ENCODE assay signal across 8 mouse cellular contexts in the genomic region with DNA sequence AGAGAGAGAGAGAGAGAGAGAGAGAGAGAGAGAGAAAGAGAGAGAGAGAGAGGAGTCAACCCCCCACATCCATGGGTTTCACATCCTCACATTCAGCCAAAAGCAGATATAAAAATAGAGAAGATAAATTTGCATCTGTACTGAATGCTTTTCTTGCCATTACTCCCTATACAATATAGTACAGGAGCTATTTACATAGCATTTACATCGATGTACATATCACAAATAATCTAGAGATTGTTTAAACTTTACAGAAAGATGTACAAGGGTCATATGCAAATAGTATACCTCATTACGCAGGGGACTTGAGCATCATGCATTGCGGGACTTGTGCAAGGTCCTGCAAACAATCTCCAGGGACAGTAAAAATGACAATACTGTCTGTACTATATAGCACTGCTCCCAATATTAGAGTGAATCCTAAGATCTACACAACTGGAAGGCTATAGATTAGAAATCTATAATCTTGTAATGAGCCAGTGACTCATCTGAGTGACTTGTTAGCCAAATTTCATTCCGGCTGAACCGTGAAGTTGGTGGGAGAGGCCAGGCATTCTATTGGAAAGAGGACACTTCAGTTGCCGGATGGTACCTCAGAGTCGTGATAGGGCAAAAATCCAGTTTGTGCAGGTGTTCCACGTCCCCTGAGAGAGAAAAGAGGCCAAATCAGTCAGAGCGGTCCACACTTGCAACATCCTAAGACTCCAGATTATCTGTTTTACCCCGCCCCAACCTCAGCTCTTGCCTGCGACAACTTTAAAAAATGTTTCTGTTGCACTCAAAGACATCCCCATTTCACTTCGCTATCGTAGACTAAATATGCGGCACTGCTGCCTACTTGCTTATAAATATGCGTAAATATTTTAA. TPM values are rescaled to one million over a fixed set of nuclear protein-coding genes. Genes with fewer than 3 reads are reported as not detected.
DNase-seq lines count a peak whose midpoint lies in the region; ATAC-seq and TF ChIP-seq lines count a peak whose summit lies in the region.

No protein-coding gene starts in this region.

- no peak for TF ChIP-seq POLR2A in lung, adult 2 months (IDR thresholded peaks at IDR 0.05; ENCODE audit: borderline replicate concordance, extremely low read depth, low read depth, low read length)

- DNase-seq in lung, adult 2 months: peak; percentile 15
- DNase-seq in lung, postnatal 14 days: no peak
- DNase-seq in embryo, embryonic 10.5 days (ENCODE audit: low spot score): peak; percentile 23
- DNase-seq in midbrain, embryonic 10.5 days (ENCODE audit: low spot score): no peak
- DNase-seq in left cerebral cortex, postnatal 25 days (ENCODE audit: low spot score in 2 of 2): no peak
- DNase-seq in frontal cortex, postnatal 25 days (ENCODE audit: low spot score in 2 of 2): no peak
- DNase-seq in cerebellum, adult 8-10 months: no peak

- ATAC-seq in hindbrain, embryonic 13.5 days (ENCODE audit: low FRiP score): no peak

- H3K36me3 ChIP-seq in hindbrain, embryonic 13.5 days: no peaks in the 10 kb centered on the region
- H3K36me3 ChIP-seq in midbrain, embryonic 10.5 days: peaks cover 3% of the 10 kb centered on the region

- no peak for TF ChIP-seq CTCF in lung, adult 2 months (IDR thresholded peaks at IDR 0.05; ENCODE audit: insufficient read depth, low read length)

- no peaks in the 10 kb centered on the region for H3K9me3 ChIP-seq in hindbrain, embryonic 13.5 days
- no peaks in the 10 kb centered on the region for H3K9me3 ChIP-seq in midbrain, embryonic 10.5 days (replicated peaks)

- H3K4me3 ChIP-seq in lung, adult 2 months (replicated peaks; ENCODE audit: extremely low read depth, low read depth, low read length): no peak overlapping the region
- peak overlapping the region; percentile 53 for H3K4me3 ChIP-seq in hindbrain, embryonic 13.5 days
- peak overlapping the region; percentile 61 for H3K4me3 ChIP-seq in midbrain, embryonic 10.5 days

- H3K9ac ChIP-seq in hindbrain, embryonic 13.5 days: peak overlapping the region; percentile 86

- intact Hi-C loops in left cerebral cortex, postnatal 25 days (cut with DNase I): no loop called here

- no peak overlapping the region for H3K27ac ChIP-seq in hindbrain, embryonic 13.5 days
- H3K27ac ChIP-seq in midbrain, embryonic 10.5 days (replicated peaks): peak overlapping the region; percentile 97

- H3K27me3 ChIP-seq in hindbrain, embryonic 13.5 days: no peaks in the 10 kb centered on the region
- H3K27me3 ChIP-seq in midbrain, embryonic 10.5 days (ENCODE audit: low read depth, poor library complexity, severe bottlenecking): no peaks in the 10 kb centered on the region

- H3K4me2 ChIP-seq in hindbrain, embryonic 13.5 days: peak overlapping the region; percentile 74

- WGBS in lung, adult 2 months: 33% methylated on average over 15 of the region's 15 CpGs
- WGBS in hindbrain, embryonic 13.5 days: 54% methylated on average over 15 of the region's 15 CpGs
- 62% methylated on average over 15 of the region's 15 CpGs for WGBS in midbrain, embryonic 10.5 days

- H3K4me1 ChIP-seq in lung, adult 2 months (ENCODE audit: control insufficient read depth, insufficient read depth, low read length): no peaks in the 10 kb centered on the region
- H3K4me1 ChIP-seq in hindbrain, embryonic 13.5 days (replicated peaks): peaks cover 15% of the 10 kb centered on the region
- H3K4me1 ChIP-seq in midbrain, embryonic 10.5 days: peaks cover 29% of the 10 kb centered on the region

RNA-seq across cellular contexts. Expression of gene Gpr19, which starts 1.6 kb away (rescaled TPM):
- polyA plus RNA-seq in lung, adult 2 months (2012; rRNA removed): 6.0 and 9.2 TPM in 2 replicates
- polyA plus RNA-seq in hindbrain, embryonic 13.5 days (2015; fragmentation: Nextera tagmentation; extraction: Ambion mirVana): 39.0 and 45.1 TPM in 2 replicates
- polyA plus RNA-seq in midbrain, embryonic 10.5 days (2016; fragmentation: Nextera tagmentation; extraction: Ambion mirVana): 32.3 and 37.7 TPM in 2 replicates
- 10 to 100 TPM; 25.3 to 27.3 TPM for total RNA-seq in left cerebral cortex, postnatal 25 days (2021)

RNA-seq across cellular contexts. Expression of gene Cdkn1b, which starts 23.4 kb away (rescaled TPM):
- polyA plus RNA-seq in lung, adult 2 months (2012; rRNA removed): 26.9 and 31.6 TPM in 2 replicates
- 27.1 and 27.2 TPM in 2 replicates for polyA plus RNA-seq in hindbrain, embryonic 13.5 days (2015; fragmentation: Nextera tagmentation; extraction: Ambion mirVana)
- polyA plus RNA-seq in midbrain, embryonic 10.5 days (2016; fragmentation: Nextera tagmentation; extraction: Ambion mirVana): 15.5 and 20.9 TPM in 2 replicates
- 10 to 100 TPM; 40.3 to 43.2 TPM for total RNA-seq in left cerebral cortex, postnatal 25 days (2021)

Comparison
In these comparisons a context has a peak if more than half of its experiments do, and no peak if none do; other contexts are left out.
1. DNase-seq: peak in lung, adult 2 months (single experiment) and embryo, embryonic 10.5 days (single experiment); none in lung, postnatal 14 days (single experiment), midbrain, embryonic 10.5 days (single experiment), left cerebral cortex, postnatal 25 days (0 of 2), frontal cortex, postnatal 25 days (0 of 2) and cerebellum, adult 8-10 months (single experiment).